Mouse (Mus musculus) midbrain, embryonic 16.5 days (tissue): ENCODE data around the gene Arhgap29. TPM values are rescaled to one million over a fixed set of nuclear protein-coding genes. Genes with fewer than 3 reads are reported as not detected.

Source experiments
- ATAC-seq: fragments of 200-750 bp; cut with Nextera tagmentation; 2 replicates; pipeline ENCODE4 v1.8.0; 2017; ENCODE audit warnings: moderate TSS enrichment
- H3K27ac ChIP-seq: fragments of 300-500 bp; sonication (generic); 2 replicates; pipeline ENCODE4 v1.5.1; 2014; ENCODE audit warnings: mild to moderate bottlenecking, low read length, mixed read lengths
- H3K27me3 ChIP-seq: fragments of 300-500 bp; sonication (generic); 2 replicates; pipeline ENCODE4 v1.6.1; 2014; ENCODE audit warnings: low read depth, low read length, mixed read lengths; ENCODE audit not compliant: control insufficient read depth, insufficient read depth
- H3K36me3 ChIP-seq: fragments of 300-500 bp; sonication (generic); 2 replicates; pipeline ENCODE4 v1.6.1; 2014; ENCODE audit warnings: mild to moderate bottlenecking, low read length, moderate library complexity, mixed read lengths; ENCODE audit not compliant: control insufficient read depth, insufficient read depth
- H3K4me1 ChIP-seq: fragments of 300-500 bp; sonication (generic); 2 replicates; pipeline ENCODE4 v1.6.1; 2014; ENCODE audit warnings: mild to moderate bottlenecking, low read length, mixed read lengths; ENCODE audit not compliant: control insufficient read depth, insufficient read depth
- H3K4me2 ChIP-seq: fragments of 300-500 bp; sonication (generic); 2 replicates; pipeline ENCODE4 v1.6.1; 2014; ENCODE audit warnings: mild to moderate bottlenecking, low read length, mixed read lengths
- H3K4me3 ChIP-seq: fragments of 300-500 bp; sonication (generic); 2 replicates; pipeline ENCODE4 v1.5.1; 2014; ENCODE audit warnings: low read depth, mild to moderate bottlenecking, low read length, moderate library complexity, mixed read lengths
- H3K9ac ChIP-seq: fragments of 300-500 bp; sonication (generic); 2 replicates; pipeline ENCODE4 v1.6.1; 2014; ENCODE audit warnings: low read depth, low read length, mixed read lengths
- H3K9me3 ChIP-seq: fragments of 300-500 bp; sonication (generic); replicated peaks from 2 replicates; pipeline ENCODE4 v1.6.1; 2014; ENCODE audit warnings: mild to moderate bottlenecking, low read length, mixed read lengths; ENCODE audit not compliant: control insufficient read depth, poor library complexity, severe bottlenecking
- WGBS: fragments of 180-500 bp; shearing (Covaris S2); extraction: QIAGEN DNeasy Blood & Tissue Kit; methylation state at CpG from one replicate; pipeline ENCODE4 v1.1.7; 2014; 5-methylcytosine and 5-hydroxymethylcytosine counted together
- polyA plus RNA-seq: library from polyadenylated mRNA; unstranded; fragments of >200 nt; fragmentation: Nextera tagmentation; extraction: Ambion mirVana; gene quantifications from 2 replicates; pipeline ENCODE4 v1.2.1, GENCODE M21; 2015

Gene Arhgap29
- polyA plus RNA-seq, 1 experiment from 2014 or later: 16.7 TPM

GRCm38 (mm10) chr3:122012464-122012863 lies 60.1 kb downstream of the Arhgap29 start:
- no peak for ATAC-seq
- Histone ChIP-seq H3K9me3 (no peaks in the 10 kb centered on the region), H3K4me3 (no peak overlapping the region), H3K4me1 (no peaks in the 10 kb centered on the region), H3K36me3 (no peaks in the 10 kb centered on the region), H3K27ac (no peak overlapping the region), H3K4me2 (no peak overlapping the region), H3K9ac (no peak overlapping the region), H3K27me3 (no peaks in the 10 kb centered on the region)
- 65% methylated on average over 1 of the region's 1 CpGs for WGBS

GRCm38 (mm10) chr3:122018421-122018820 lies 66.1 kb downstream of the Arhgap29 start:
- Histone ChIP-seq H3K36me3 (no peaks in the 10 kb centered on the region), H3K9me3 (no peaks in the 10 kb centered on the region), H3K4me1 (no peaks in the 10 kb centered on the region), H3K4me2 (no peak overlapping the region), H3K9ac (no peak overlapping the region), H3K27ac (no peak overlapping the region), H3K27me3 (no peaks in the 10 kb centered on the region), H3K4me3 (no peak overlapping the region)
- ATAC-seq: no peak
- 94% methylated on average over 7 of the region's 7 CpGs for WGBS

GRCm38 (mm10) chr3:122019159-122019558 lies 66.8 kb downstream of the Arhgap29 start:
- 94% methylated on average over 5 of the region's 5 CpGs for WGBS
- no peak overlapping the region for H3K4me3 ChIP-seq

GRCm38 (mm10) chr3:122021029-122021652 lies 68.8 kb downstream of the Arhgap29 start:
- WGBS: 93% methylated on average over 8 of the region's 8 CpGs
- no peaks in the 10 kb centered on the region for H3K27me3 ChIP-seq
- ATAC-seq: no peak

More at GRCm38 (mm10) chr3:122019159-122019558, 66.8 kb downstream of the Arhgap29 start:
- Histone ChIP-seq H3K9ac (no peak overlapping the region), H3K9me3 (no peaks in the 10 kb centered on the region), H3K4me1 (no peaks in the 10 kb centered on the region), H3K27me3 (no peaks in the 10 kb centered on the region), H3K36me3 (no peaks in the 10 kb centered on the region), H3K27ac (no peak overlapping the region), H3K4me2 (no peak overlapping the region)
- no peak for ATAC-seq

GRCm38 (mm10) chr3:122022355-122022754 lies 70.0 kb downstream of the Arhgap29 start:
- no peak overlapping the region for H3K4me3 ChIP-seq
- no peaks in the 10 kb centered on the region for H3K27me3 ChIP-seq
- H3K27ac ChIP-seq: no peak overlapping the region
- no peak overlapping the region for H3K9ac ChIP-seq
- no peak overlapping the region for H3K4me2 ChIP-seq
- WGBS: 83% methylated on average over 3 of the region's 3 CpGs
- H3K4me1 ChIP-seq: no peaks in the 10 kb centered on the region
- H3K36me3 ChIP-seq: no peaks in the 10 kb centered on the region
- H3K9me3 ChIP-seq: no peaks in the 10 kb centered on the region
- ATAC-seq: no peak

More at GRCm38 (mm10) chr3:122021029-122021652, 68.8 kb downstream of the Arhgap29 start:
- Histone ChIP-seq H3K9me3 (no peaks in the 10 kb centered on the region), H3K36me3 (no peaks in the 10 kb centered on the region), H3K27ac (no peak overlapping the region), H3K4me3 (no peak overlapping the region), H3K4me2 (no peak overlapping the region), H3K9ac (no peak overlapping the region), H3K4me1 (no peaks in the 10 kb centered on the region)

- WGBS: 66% methylated on average over 5 of the region's 5 CpGs
- ATAC-seq: no peak
Measured at GRCm38 (mm10) chr3:122026676-122027075, 74.3 kb downstream of the Arhgap29 start.

GRCm38 (mm10) chr3:122027776-122028175 lies 75.4 kb downstream of the Arhgap29 start:
- H3K27ac ChIP-seq: no peak overlapping the region
- 94% methylated on average over 8 of the region's 8 CpGs for WGBS
- no peaks in the 10 kb centered on the region for H3K4me1 ChIP-seq
- no peak overlapping the region for H3K4me2 ChIP-seq
- H3K4me3 ChIP-seq: no peak overlapping the region
- H3K36me3 ChIP-seq: no peaks in the 10 kb centered on the region
- H3K27me3 ChIP-seq: no peaks in the 10 kb centered on the region
- no peak overlapping the region for H3K9ac ChIP-seq
- H3K9me3 ChIP-seq: no peaks in the 10 kb centered on the region
- ATAC-seq: no peak

More at GRCm38 (mm10) chr3:122026676-122027075, 74.3 kb downstream of the Arhgap29 start:
- H3K36me3 ChIP-seq: no peaks in the 10 kb centered on the region
- H3K27ac ChIP-seq: no peak overlapping the region
- H3K9ac ChIP-seq: no peak overlapping the region
- H3K9me3 ChIP-seq: no peaks in the 10 kb centered on the region
- H3K4me2 ChIP-seq: no peak overlapping the region
- H3K27me3 ChIP-seq: no peaks in the 10 kb centered on the region
- H3K4me3 ChIP-seq: no peak overlapping the region
- no peaks in the 10 kb centered on the region for H3K4me1 ChIP-seq

- ATAC-seq: no peak
- 61% methylated on average over 9 of the region's 9 CpGs for WGBS
Measured at GRCm38 (mm10) chr3:122033248-122033837, 81.0 kb downstream of the Arhgap29 start.

GRCm38 (mm10) chr3:122034240-122034639 lies 81.9 kb downstream of the Arhgap29 start:
- H3K9ac ChIP-seq: no peak overlapping the region
- H3K4me3 ChIP-seq: no peak overlapping the region
- H3K27me3 ChIP-seq: no peaks in the 10 kb centered on the region; the same call in 1 of the 2 replicates
- no peaks in the 10 kb centered on the region; the same call in 1 of the 2 replicates for H3K9me3 ChIP-seq
- no peak overlapping the region for H3K4me2 ChIP-seq
- 81% methylated on average over 5 of the region's 5 CpGs for WGBS
- H3K4me1 ChIP-seq: no peaks in the 10 kb centered on the region
- no peaks in the 10 kb centered on the region for H3K36me3 ChIP-seq
- H3K27ac ChIP-seq: no peak overlapping the region
- no peak for ATAC-seq

More at GRCm38 (mm10) chr3:122033248-122033837, 81.0 kb downstream of the Arhgap29 start:
- H3K9ac ChIP-seq: no peak overlapping the region
- H3K36me3 ChIP-seq: no peaks in the 10 kb centered on the region
- no peak overlapping the region for H3K4me2 ChIP-seq
- no peaks in the 10 kb centered on the region for H3K4me1 ChIP-seq
- no peak overlapping the region for H3K4me3 ChIP-seq
- H3K27ac ChIP-seq: no peak overlapping the region
- H3K27me3 ChIP-seq: no peaks in the 10 kb centered on the region; the same call in 1 of the 2 replicates
- H3K9me3 ChIP-seq: no peaks in the 10 kb centered on the region; the same call in 1 of the 2 replicates
